Mouse (Mus musculus) gastrocnemius, postnatal 36 days (tissue): ENCODE data around the gene Gga1. TPM values are rescaled to one million over a fixed set of nuclear protein-coding genes. Genes with fewer than 3 reads are reported as not detected.
A peak's percentile ranks its signal among the peaks of the same experiment; 100 is the strongest.
"Not testable (repeated sequence)": the region's sequence is repeated elsewhere in the genome, so short reads cannot be mapped to it uniquely, and the experiment has no call there.

ENCODE experiments used
- DNase-seq, 2 experiments: peaks; one replicate each; pipeline ENCODE4 v3.0.0; 2022
- intact Hi-C: fragments of 180-260 bp; cut with DNase I; formaldehyde crosslinking; loops from one replicate; pipeline ENCODE4 v1.15.1; 2025
- total RNA-seq, 2 experiments: library from RNA; stranded (reverse); gene quantifications; 2 replicates each; pipeline ENCODE4 v1.2.3; 2021

Gga1 gene
- total RNA-seq, 2 experiments from 2014 or later: 34.1 to 34.9 TPM

DNA sequence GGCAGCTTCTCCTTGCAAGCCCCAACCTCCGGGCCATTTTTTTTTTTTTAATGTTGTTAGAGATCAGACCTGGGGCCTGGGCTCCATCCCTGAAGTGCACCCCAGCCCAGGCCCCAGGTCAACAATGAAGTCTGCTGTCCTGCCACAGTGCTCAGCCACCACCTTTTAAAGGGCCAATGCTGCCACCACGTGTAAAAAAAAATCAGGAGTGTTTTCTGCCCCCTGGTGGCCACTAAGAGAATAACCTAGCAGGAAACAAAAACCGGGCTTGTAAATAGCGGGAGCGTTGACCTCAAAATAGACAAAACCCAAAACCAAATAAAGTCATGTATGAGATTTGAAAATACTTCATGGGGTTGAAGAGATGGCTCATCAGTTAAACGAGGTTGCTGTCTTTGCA is 7.2 kb upstream of the Gga1 start:
- DNase-seq: peak in 1 of 2 experiments; percentile 23
- intact Hi-C loops: loop anchor here (5.0 kb wide), 2 partner anchors 42 to 247 kb away; no protein-coding TSS in a partner anchor

DNA sequence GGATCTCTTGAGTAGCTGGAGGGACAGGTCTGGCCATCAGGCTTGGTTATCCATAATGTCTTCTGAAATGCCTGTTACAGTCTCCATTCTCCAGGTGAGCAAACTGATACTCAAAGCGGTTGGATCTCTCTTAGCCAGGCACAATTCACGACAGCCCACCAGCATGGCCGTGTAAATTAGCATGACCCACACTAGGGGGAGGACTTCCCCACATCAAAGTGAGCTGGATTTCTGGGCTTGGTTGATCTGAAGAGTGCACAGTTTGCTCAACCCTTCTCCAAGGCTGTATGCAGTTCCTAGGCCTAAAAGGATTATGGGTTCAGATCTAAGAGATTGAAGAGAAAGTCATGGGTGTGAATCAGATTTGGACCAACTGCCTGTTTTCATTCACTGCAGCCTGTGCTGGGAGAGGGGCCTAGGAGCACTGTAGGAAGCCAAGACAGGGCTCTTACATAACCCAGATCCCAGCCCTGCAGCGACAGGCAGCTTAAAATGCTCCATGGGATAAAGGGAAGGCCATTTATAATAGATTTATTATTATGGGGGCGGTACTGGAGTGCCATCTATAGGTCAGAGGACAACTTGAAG is 4.9 kb upstream of the Gga1 start:
- intact Hi-C loops: no loop called here
- no peak for DNase-seq

DNA sequence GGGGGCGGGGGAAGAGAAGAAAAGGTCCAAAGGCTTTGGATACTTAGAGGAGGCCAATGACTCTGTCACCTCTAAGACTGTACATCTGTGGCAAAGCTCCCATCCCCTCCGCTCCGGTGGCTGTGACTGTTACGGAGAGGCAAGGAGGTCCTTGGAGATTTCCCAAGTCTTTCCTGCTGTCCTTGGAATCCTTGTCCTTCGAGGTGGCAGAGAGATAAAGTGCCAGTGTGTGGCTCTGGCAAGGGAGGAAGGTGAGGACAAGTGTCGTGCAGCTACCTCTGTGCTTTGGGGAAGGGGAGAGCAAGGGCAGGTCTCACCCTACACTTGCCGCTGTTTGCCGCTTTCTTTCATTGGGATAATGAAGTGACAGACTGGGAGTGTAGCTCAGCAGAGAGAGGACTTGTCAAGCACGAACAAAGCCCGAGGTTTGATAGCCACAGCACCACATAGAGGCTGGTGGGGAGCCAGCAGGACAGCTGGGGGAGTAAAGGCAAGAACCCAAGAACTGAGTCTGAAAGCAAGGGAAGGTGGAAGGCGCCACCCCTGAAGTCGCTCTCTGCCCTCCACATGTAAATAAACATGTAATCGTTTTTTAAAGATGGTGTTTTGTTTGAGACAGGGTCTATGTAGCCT is 3.1 kb upstream of the Gga1 start:
- intact Hi-C loops: no loop called here
- no peak for DNase-seq

DNA sequence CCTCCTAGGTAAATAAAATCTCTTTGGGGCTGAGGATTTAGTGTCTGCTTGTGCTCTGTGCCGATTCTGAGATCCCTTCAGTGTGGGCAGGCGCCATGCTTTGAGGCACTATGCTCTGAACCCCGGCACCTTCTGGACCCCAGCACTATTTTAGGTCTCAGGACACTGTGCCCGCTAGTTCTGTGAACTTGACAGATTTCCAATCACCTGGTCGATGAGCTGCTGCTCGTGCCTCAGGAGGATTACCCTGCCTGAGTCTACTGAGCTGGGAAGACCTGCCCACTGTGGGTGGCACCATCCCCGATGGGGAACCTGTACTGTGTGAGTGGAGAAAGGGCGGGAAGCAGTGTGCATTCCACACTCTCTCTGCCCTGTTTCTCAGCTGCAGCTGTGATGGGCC is 2.0 kb upstream of the Gga1 start:
- intact Hi-C loops: no loop called here

DNA sequence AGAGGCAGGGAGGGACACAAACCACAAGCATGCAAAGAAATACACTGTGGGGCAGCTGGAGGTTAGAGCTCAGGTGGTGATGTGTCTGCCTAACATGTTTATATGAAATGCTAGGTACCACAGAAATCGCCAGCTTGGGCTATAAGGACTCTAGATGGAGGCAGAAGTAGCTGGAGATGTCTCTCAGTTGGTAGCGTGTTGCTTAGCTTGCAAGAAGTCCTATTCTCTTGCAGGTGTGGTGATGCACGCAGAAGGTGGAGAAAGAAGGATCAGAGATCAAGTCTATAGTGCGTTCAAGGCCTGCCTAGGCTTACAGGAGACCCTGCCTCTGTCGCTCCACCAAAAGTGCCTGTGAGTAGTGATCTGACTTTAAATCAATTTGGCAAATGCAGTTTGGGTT is 1.5 kb upstream of the Gga1 start:
- intact Hi-C loops: no loop called here

More for the DNA sequence above, 2.0 kb upstream of the Gga1 start:
- DNase-seq: no peak

DNA sequence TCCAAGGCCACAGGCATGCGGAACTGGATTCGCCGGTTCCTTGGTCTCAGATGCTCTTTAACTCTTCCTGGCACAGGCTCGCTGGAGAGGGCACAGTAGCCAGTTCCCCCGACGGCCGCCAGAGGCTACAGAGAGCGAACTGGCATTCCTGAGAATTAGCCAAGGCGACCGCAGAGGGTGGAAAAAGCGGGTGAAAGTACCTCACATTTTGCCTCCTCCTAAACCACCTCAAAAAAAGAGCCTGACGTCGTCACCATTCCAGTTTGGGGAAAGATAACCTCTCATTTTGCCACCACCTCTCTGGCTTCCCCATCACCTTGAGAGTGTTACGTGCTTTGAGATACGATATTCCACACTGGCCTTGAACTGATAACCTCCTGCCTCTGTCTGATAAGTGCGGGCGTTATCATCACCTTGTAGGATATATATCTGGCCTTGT is 713 bp upstream of the Gga1 start:
- DNase-seq: peak; percentile 60 to 61
- intact Hi-C loops: no loop called here

More for the DNA sequence above, 1.5 kb upstream of the Gga1 start:
- DNase-seq: no peak

DNA sequence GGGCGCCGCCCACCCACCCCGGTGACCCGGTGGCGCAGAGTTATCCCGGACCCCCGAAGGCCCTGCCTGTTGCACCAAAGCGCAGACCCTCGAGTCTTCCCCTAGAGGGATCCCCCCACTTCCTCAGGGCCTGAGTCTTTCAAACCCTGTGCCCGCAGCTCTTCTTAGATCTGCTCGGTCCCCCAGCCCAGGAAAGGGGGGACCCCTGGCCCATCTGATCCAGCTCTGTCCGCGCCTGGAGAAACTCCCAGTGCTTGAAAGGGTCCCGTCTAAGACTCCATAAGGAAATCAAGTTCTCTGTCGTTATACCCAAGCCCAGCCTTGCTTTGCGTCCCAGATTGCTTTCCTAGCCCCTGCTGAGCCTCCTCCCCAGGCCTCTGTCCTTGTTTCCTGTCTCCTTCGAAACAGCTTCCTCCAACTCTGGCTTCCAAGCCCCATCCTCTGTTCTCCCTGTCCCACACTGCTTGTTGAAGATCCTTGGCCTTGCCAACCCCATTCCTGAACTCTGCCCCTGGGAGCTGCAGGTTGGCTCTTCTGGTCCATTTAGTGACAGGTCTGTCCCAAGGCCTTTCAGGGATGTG is 910 bp downstream of the Gga1 start:
- intact Hi-C loops: no loop called here
- DNase-seq: peak in 1 of 2 experiments; percentile 44

DNA sequence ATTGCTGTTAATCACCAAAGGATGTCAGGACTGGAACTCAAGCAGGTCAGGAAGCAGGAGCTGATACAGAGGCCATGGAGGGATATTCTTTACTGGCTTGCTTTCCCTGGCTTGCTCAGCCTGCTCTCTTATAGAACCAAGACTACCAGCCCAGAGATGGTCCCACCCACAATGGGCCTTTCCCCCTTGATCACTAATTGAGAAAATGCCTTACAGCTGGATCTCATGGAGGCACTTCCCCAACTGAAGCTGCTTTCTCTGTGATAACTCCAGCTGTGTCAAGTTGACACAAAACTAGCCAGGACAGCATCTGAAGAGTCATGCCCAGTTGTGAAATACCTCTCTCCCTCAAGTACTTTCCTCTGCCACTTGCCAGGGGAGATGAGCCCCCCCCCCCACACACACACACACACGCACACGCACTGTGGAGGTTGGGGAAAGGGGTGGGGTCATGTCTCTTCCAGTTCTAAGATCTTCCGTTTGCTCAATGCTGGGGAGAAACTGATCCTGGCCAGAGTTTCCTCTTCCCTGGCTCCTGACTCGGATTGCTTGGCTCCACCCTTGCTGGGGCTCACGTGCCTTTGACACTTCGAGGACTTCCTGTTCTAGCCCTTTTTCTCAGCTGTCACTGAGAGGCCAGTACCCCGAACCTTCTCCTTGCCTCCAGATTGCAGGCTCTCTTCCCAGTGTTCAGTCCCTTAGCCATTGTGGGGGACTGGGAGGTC is 2.0 kb downstream of the Gga1 start:
- intact Hi-C loops, DNase-seq: not testable (repeated sequence)

DNA sequence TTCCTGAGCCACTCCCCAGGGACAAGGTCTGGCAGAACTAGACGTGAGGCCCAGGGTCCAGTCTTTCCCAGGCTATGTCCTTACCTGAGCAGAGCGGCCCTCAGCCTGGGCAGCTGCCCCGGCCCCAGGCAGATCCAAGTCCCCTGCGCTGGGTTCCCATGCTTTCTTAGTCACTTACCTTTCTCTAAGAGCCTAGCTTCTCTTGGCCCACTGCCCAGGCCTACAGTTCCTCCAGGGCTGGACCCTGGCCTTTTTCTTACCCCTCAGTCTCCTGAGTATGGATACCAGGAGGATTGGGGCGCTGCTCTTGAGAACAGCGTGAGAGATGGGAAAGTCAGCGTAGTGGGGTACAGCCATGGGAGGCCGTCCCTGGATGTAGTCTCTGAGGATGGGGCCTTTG is 3.4 kb downstream of the Gga1 start:
- intact Hi-C loops: no loop called here
- no peak for DNase-seq

DNA sequence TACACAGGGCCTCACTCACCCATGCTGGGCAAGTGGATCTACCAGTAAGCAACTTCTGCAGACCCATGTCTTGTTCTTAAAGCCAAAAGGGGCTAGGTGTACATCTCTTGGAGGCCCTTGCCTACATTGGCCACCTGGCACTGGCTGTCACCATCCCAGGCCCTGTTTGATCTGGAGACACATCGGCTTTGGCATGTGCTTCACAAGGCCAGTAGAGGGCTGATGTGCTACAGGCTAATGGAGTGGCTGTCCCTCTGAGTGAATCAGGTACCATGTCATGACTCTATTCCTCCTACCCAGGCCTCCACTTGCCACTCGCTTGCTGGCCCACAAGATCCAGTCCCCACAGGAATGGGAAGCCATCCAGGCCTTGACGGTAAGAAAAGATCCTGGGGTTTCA is 4.8 kb downstream of the Gga1 start:
- intact Hi-C loops: no loop called here
- DNase-seq: no peak

DNA sequence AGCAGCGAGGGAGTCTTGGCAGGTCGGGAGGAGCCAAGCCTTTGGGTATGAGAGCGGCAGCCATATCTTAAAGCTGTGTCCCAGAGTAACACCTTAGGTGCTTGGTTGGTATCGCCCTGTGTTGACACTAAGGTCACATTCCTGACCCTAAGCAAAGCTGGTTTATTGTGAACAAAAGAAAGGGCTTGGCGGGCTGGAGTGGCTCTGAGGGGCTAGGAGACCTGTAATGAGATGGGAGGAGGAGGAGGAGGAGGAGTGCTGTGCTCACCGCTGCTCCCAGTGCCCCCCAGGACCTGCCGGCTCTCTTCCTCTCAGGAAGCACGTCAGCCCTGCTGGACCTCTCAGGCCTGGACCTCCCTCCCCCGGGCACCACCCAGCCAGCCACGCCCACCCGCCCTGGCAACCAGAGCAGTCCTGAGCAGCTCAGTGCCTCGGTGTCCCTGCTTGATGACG is 12.4 kb downstream of the Gga1 start:
- no peak for DNase-seq
- intact Hi-C loops: no loop called here

DNA sequence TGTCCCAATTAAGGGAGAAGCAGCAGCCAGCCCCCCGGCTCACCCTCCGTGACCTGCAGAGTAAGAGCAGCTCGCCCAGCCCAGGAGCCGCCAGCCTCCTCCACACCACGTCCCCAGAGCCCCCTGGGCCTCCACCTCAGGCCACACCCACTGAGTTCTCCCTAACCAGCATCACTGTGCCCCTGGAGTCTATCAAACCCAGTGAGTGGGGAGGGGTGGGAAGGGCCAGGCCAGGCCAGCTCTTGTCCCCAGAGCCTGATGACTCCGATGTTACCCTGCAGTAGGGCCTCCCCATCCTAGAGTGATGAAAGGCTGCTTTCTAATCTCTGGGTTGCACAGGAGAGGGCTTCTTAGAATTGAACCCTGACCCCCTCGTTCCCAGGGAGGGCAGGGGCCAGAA is 15.4 kb downstream of the Gga1 start:
- DNase-seq: no peak
- intact Hi-C loops: no loop called here

DNA sequence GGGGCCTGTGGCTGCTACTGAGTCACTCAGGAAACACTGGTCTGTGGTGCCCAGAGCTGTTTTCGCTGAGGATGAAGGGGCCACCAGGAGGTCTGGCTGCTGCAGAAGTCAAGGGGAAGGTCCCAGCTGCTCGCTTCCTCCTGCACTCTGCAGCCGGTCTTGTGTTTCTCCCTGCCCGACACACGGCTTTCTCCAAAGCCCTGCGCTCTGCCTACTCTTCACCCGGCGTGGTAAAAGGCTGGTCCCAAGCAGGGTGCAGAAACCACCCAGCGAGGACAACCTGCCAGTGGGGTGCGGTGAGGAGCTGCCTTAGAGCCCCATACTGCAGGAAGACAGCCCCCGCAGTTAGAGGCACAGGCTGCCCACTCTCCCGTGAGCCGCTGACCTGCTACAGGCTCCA is 17.7 kb downstream of the Gga1 start:
- DNase-seq: no peak
- intact Hi-C loops: no loop called here

DNA sequence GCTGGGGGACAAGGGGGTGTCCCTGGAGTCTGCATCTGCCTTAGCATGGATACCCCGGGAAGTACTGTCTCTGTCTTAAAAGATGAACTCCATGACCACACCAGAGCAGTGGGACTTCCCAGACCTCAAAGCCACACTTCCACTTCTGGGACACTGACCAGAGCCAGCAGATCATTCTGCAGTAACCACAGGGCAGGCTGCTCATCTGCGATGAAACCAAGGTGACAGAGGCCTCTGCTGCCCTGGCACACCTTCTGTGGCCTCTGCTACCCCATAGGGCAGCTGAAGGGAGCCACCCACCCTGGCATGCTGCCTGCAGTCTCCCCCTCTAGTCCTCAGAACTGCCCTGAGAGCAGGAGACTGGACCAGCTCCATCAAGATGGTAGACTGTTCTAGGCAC is 18.8 kb downstream of the Gga1 start:
- DNase-seq: no peak
- intact Hi-C loops: no loop called here

DNA sequence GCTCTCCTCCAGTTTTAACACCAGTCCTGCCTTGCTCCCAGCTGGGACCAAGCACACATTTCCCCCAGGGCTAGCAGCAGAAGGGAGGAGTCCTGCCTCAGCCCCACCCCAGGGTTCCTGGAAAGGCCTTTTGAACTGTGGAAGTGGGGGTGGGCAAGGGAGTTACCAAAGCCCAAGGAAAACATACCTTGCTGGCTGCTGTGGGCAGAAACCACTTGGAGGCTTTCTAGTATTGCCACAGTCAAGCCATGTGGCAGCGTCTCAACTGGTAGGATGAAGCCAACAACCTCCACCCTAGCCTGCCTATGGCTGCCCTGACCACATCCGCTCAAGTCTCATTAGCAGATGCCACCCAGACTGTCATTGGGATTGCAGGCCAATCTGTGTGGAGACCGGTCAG is 19.2 kb downstream of the Gga1 start:
- DNase-seq: no peak
- intact Hi-C loops: no loop called here

DNA sequence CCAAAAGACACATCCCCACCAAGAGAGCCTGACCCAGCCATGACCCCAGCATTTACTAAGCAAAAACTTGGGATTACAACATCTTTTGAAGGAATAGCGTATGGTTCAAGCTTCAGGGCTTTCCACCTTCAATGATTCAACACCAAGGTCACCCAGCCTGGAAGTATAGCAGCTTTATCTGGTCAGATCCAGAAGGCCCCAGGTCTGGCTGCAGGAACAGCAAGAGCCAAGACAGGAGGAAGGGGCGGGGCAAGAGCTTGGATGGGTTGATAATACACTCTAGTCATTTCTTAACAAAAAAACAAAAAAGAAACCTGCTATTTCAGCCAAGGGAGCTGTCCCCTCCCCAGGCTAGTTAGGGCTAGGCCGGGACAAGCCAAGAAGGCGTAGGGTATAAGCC is 20.5 kb downstream of the Gga1 start:
- intact Hi-C loops: no loop called here
- DNase-seq: no peak

DNA sequence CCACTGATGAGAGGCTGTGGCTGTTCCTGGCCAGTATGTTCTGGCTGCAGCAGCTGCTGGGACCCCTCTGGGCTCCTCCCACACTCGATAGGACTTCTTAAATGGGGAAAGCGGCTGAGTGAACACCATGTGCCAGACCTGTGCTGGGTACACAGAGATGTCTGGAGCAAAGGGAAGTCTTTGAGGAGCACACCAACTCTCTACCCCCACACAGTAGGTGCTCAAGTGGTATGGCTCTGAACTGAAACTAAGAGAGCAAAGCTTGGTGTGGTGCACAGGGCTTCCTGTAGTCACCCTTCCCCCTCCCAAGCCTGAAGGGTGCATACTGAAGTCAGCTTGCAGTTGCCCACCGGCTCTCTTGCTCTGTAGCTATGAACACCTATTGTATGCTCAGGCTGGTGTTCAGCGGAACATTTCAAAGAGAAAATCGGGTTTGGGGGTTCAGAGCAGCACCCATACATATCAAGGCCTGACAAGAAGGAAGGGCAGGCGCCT is 21.6 kb downstream of the Gga1 start:
- intact Hi-C loops: no loop called here

DNA sequence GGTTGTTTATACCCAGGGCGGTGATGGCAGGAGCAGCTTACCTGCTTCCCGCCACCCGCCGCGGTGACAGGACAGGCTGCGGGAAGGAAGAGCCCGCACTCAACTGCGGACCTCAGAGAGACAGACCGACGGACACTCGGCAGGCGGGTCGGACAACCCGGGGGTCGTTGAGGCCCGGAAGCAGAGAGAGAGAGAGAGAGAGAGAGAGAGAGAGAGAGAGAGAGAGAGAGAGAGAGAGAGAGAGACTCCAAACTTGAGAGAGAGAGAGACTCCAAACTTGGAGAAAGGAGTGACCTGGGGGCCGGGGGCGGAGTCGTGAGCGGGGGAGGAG is 22.4 kb downstream of the Gga1 start, which contains the start of gene Gm49510:
Gene Gm49510 (plus strand): TSS at position 259 of the 331 bp plus-strand sequence.
- peak in 1 of 2 experiments; percentile 54 for DNase-seq
- intact Hi-C loops: no loop called here

More for the DNA sequence above, 21.6 kb downstream of the Gga1 start:
- no peak for DNase-seq

DNA sequence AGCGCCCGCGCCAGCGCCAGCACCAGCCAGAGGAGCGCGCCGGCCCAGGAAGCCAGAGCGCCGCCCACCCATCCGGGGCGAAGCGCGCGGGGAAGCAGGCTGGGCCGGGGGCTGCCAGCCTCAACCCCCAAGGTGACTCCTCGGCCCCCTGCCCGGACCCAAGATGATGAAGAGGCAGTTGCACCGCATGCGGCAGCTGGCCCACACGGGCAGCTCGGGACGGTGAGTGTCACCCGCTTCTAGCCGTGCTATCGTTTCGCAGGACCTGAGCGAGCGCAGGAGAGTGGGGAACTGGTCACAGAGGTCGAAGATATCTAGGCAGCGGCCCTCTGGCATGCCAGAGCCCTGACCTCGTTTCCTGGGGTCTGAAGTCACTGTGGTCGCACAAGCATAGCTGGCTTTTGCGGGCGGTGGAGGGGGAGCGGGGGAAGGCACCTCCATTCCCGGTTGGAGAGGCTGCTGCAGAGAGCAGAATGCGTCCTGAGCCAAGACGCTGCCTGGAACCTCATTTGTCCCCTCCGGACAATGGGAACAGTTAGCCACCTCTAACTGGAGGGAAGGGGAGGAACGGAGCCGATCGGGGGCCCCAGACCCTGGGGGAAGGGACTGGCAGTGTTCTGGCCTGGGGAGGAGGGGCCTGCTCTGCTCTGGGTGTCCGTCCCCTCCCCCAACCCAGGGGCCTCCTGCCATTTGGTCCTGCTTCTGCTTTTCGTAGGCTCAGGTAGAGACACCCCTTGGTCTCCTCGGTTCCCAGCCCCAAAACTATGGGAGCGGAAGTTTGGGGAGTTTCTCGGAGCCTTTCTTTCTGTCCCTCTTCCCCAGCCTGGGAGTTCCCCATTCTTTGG is 23.0 kb downstream of the Gga1 start, which contains the start of gene Sh3bp1:
Gene Sh3bp1 (plus strand): TSS at position 29 of the 845 bp plus-strand sequence.
- no peak for DNase-seq
- intact Hi-C loops: loop anchor here (5.0 kb wide), 1 partner anchor 42 kb away; no protein-coding TSS in a partner anchor
